Mouse (Mus musculus): ENCODE results near the gene Uba1y. TPM values are rescaled to one million over a fixed set of nuclear protein-coding genes. Genes with fewer than 3 reads are reported as not detected.
"Not testable (repeated sequence)": the region's sequence is repeated elsewhere in the genome, so short reads cannot be mapped to it uniquely, and the experiment has no call there.

Uba1y gene
- not detected in 2 replicates for polyA plus RNA-seq (2015; fragmentation: Nextera tagmentation; extraction: Ambion mirVana)

DNA sequence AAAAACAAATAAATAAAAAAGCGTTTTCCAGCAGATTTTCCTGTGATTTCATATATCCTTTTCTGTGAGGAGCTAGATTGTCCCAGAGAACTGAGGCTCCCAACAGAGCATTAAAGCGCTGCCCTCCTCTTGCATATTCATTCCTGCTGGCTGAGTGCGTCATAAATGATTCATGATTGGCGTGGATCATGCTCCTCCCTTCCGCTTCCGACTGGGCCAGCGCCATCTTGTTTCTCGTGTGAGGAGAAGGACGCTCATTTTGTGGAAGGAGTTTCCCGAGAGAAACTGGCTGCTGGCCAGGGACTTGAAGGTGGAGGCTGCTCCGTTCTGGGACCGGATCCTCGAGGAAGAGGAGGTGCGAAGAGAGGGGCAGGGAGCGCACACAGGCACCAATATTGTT, at the start of gene Uba1y:
Gene Uba1y (plus strand): TSS at position 254 of the 400 bp plus-strand sequence.
- Histone ChIP-seq H3K4me2 (no peak within 1 kb of the TSS), H3K4me1 (no peaks in the 10 kb centered on the region), H3K27me3 (replicated peaks) (no peaks in the 10 kb centered on the region), H3K27ac (no peak within 1 kb of the TSS), H3K9me3 (no peaks in the 10 kb centered on the region), H3K36me3 (no peaks in the 10 kb centered on the region), H3K9ac (no peak within 1 kb of the TSS), H3K4me3 (replicated peaks) (no peak within 1 kb of the TSS)
- WGBS, result 75% methylated on average over 12 of the region's 15 CpGs
- no peak for ATAC-seq (ENCODE audit: insufficient read depth, low FRiP score, low read depth)

DNA sequence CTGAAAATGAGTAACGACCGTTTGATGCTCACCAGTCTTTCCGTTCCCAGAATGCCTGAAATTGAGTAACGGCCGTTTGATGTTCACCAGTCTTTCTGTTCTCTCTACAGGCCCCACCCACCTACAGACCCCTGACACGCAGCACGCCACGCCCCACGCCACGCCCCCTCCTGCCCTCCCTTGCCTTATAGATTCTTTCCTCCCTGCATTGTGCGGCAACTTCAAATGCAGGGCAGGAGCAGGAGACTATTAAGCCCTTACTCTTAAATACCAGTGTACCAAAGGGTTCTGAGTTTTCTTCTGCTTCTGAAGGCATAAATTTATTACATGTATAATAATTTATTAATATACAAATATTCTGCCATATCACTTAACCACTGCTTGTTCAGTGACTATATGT, 21.1 kb upstream of the Uba1y start, which contains the start of gene Zfy1:
Gene Zfy1 (minus strand): TSS at position 101 of the 400 bp plus-strand sequence.
- H3K36me3 ChIP-seq; H3K27ac ChIP-seq; H3K4me3 ChIP-seq (replicated peaks); H3K4me2 ChIP-seq; H3K4me1 ChIP-seq; H3K27me3 ChIP-seq (replicated peaks); H3K9me3 ChIP-seq; H3K9ac ChIP-seq; ATAC-seq (ENCODE audit: insufficient read depth, low FRiP score, low read depth): not testable (repeated sequence)
- WGBS, result no CpG with 5 or more reads among the region's 11 CpGs

DNA sequence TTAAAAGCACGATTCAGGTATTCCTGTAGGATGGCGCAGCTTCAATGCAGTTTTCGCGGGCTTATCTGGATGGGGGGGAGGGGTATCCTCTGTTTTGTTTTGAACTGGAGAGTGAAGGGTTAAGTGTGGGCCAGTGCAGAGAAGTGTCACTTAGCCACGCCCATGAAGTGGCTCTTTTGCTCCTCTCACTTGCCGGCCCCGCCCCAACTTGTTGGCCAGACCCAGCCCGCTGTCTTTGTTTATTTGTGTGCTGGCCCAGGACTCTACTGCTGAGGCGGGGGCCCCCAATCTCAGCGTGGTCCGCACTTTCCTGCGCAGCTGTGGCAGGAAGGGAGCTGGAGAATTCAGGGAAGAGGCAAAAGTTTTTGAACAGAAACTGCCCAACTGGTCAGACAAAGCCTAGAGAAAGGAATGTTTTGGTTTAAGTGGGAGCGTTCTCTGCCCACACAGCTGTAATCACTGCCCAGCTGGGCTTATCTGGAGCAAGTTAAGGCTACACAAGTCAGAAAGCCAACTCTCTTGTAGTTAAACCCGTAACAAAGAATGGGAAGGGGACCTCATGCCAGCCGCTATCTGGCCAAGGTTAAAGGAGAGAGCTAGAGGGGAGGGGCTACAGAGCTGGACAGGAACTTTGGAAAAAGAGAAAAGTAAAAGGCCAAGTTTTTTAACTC, 9.3 kb upstream of the Uba1y start:
- Histone ChIP-seq H3K4me3 (replicated peaks) (peak overlapping the region; percentile 13; the same call in 1 of the 2 replicates), H3K9me3 (no peaks in the 10 kb centered on the region), H3K9ac (no peak overlapping the region), H3K4me2 (peak overlapping the region; percentile 37), H3K36me3 (no peaks in the 10 kb centered on the region), H3K4me1 (no peaks in the 10 kb centered on the region), H3K27ac (no peak overlapping the region), H3K27me3 (replicated peaks) (no peaks in the 10 kb centered on the region)
- WGBS, result 3% methylated on average over 5 of the region's 15 CpGs
- peak; percentile 63; the same call in 1 of the 2 replicates for ATAC-seq (ENCODE audit: insufficient read depth, low FRiP score, low read depth)

DNA sequence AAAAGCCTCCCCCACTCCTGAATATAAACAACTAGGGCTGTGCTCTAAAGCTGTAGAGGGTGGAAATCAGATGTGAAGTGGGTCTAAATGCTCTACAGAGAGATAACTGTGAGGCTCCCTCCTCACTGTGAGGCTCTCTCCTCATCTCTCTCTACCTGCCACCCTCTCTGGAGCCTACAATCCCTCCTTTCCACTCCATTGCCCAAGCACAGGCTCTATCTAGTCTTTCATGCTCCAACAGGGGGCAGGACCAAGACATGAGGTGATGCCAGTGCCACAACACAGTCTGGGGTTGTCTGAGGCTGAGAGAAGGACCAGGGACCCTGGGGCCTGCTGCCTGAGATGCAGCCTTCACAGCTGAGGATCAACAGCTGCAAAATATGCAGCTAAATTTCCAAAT, 54.0 kb downstream of the Uba1y start:
- Histone ChIP-seq H3K4me3 (replicated peaks) (no peak overlapping the region), H3K27ac (no peak overlapping the region), H3K9me3 (no peaks in the 10 kb centered on the region), H3K4me1 (no peaks in the 10 kb centered on the region), H3K9ac (no peak overlapping the region), H3K36me3 (no peaks in the 10 kb centered on the region), H3K4me2 (no peak overlapping the region), H3K27me3 (replicated peaks) (no peaks in the 10 kb centered on the region)
- ATAC-seq (ENCODE audit: insufficient read depth, low FRiP score, low read depth), result no peak

DNA sequence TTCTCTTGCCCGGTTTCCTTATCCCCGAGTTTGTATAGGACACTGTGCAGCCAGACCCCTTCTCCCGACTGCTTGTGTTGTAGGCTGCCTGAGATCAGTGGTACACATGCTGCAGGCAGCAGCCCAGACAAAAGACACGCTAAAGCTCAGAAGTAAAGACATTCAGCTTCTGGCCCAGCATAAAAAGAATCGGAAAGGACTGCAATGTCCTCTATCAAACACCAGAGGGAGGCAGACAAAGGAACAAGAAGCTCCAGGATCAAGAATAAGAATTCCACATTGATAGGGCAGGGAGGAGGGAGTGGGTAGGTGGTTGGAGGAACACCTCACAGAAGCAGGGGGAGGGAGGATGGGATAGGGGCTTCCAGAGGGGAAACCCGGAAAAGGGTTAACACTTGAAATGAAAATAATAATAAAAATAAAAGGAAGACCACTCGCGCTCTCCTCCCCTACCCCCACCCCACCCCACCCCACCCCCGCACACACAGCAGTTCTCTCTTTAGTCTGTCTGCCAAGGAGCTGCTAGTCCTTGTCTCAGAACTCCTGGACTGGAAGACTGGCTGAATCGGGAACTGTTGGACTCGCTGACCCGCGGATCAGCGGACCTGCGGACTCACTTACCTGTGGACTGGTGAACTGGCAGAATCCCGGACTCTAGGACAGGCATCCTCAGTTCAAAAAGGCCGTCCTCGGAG, 54.6 kb downstream of the Uba1y start:
- Histone ChIP-seq H3K27me3 (replicated peaks) (no peaks in the 10 kb centered on the region), H3K4me1 (no peaks in the 10 kb centered on the region), H3K9me3 (no peaks in the 10 kb centered on the region), H3K4me2 (no peak overlapping the region), H3K4me3 (replicated peaks) (no peak overlapping the region), H3K9ac (no peak overlapping the region), H3K36me3 (no peaks in the 10 kb centered on the region), H3K27ac (no peak overlapping the region)
- ATAC-seq (ENCODE audit: insufficient read depth, low FRiP score, low read depth), result no peak
- WGBS, result 33% methylated on average over 14 of the region's 18 CpGs

Other genes with a start within 250 kb of the Uba1y start
- not detected in 2 replicates for gene Zfy1, start 21.2 kb upstream of the Uba1y start, polyA plus RNA-seq (2015; fragmentation: Nextera tagmentation; extraction: Ambion mirVana)
- 4.4 and 5.6 TPM in 2 replicates for gene Kdm5d, start 79.1 kb downstream of the Uba1y start, polyA plus RNA-seq (2015; fragmentation: Nextera tagmentation; extraction: Ambion mirVana)
- 20.6 and 26.2 TPM in 2 replicates for gene Eif2s3y, start 191.9 kb downstream of the Uba1y start, polyA plus RNA-seq (2015; fragmentation: Nextera tagmentation; extraction: Ambion mirVana)